Mouse (Mus musculus) gastrocnemius, postnatal 36 days (tissue): ENCODE measurements at regions not wholly inside any gene's neighbourhood (a gene's known extent, or its start where the extent isn't known, plus 50 kb on each side); places are given as distances from the start of the nearest gene placed in this dataset.
A peak's percentile ranks its signal among the peaks of the same experiment; 100 is the strongest.

Experiments used
- DNase-seq, 2 experiments: peaks; one replicate each; pipeline ENCODE4 v3.0.0; 2022
- intact Hi-C: fragments of 180-260 bp; cut with DNase I; formaldehyde crosslinking; loops from one replicate; pipeline ENCODE4 v1.15.1; 2025

- no peak for DNase-seq
Measured at GRCm38 (mm10) chr13:42498351-42498750, 182.1 kb upstream of the Phactr1 start.

DNA sequence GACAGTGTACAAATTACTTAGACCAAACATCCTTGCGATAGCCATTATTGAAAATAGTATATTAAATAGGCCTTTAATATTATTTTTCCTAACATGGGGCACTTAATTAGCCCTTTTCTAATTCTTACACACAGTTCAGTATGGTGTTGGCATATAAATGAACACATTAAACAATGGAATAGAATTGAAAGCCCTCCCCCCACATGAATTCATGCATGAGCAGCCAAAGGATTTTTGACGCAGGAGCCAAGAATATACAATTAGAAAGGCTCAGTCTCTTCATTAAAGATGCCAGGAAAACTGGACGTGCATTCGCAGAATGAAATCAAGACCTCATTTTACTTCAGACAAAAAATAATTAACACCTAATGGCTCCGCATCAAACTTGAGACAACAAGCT lies 172.9 kb upstream of the Phactr1 start:
- intact Hi-C loops = no loop called here
- DNase-seq = no peak

More at GRCm38 (mm10) chr13:42498351-42498750, 182.1 kb upstream of the Phactr1 start:
- intact Hi-C loops = no loop called here

DNA sequence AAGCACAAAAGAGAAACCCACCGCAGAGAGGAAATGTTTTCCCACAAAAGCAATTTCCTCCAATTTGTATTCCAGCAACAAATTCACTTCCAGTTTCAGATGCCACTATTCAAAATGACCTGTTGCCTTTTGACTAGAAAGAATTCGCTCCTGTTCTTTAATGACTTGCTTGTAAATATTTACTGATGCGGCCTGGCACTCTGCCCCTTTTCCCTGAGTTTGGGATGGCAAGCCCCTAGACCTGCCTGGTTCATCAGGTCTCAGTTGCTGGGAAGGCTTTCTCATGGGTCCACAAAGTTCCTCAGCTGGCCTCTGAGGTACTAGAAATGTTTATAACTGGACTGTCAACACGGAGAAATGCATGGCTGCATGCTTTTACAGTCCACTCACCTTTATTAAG lies 161.7 kb upstream of the Phactr1 start:
- DNase-seq = no peak
- intact Hi-C loops = no loop called here

DNA sequence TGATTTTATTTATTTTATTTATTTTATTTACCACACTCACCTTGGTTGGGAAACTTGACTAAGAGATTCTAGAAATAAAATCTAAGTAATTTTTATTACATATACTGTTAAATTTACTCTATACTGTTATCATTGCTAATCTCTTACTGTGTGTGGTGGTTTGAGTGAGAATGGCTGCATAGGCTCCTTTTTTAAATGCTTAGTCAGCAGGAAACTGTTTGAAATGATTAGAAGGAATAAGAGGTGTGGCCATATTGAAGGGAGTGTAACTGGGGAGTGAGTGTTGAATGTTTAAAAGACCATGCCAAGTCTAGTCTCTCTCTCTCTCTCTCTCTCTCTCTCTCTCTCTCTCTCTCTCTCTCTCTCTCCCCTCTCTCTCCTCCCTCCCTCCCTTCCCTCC lies 157.9 kb upstream of the Phactr1 start:
- no peak for DNase-seq
- intact Hi-C loops = no loop called here

- DNase-seq = no peak
- intact Hi-C loops = no loop called here
Measured at GRCm38 (mm10) chr13:42526163-42526562, 154.3 kb upstream of the Phactr1 start.

- peak; percentile 37 to 38 for DNase-seq
- intact Hi-C loops = no loop called here
Measured at GRCm38 (mm10) chr13:42526966-42527365, 153.5 kb upstream of the Phactr1 start.

DNA sequence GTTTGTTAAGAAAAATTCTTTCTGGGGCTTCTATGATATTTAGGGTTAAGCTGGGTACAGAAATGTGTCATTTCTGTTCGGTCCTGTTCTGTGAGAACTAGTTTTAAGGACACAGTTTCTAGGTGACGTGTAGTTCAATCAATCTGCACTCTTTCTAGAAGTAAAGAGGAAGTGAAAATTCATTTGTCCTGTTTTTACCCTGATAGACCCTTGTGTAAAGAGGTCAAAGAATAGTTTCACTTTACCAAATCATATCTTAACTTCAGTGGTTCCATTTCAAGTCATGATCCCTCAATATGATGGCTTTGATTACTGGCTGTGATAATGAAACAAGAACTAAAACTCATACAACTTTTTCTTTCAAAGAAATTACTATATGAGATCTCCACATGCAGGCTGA lies 152.3 kb upstream of the Phactr1 start:
- no peak for DNase-seq

GRCm38 (mm10) chr13:42536501-42537210 lies 143.8 kb upstream of the Phactr1 start:
- DNase-seq = peak in 1 of 2 experiments; percentile 10
- intact Hi-C loops = no loop called here

More for the DNA sequence above, 152.3 kb upstream of the Phactr1 start:
- intact Hi-C loops = no loop called here

DNA sequence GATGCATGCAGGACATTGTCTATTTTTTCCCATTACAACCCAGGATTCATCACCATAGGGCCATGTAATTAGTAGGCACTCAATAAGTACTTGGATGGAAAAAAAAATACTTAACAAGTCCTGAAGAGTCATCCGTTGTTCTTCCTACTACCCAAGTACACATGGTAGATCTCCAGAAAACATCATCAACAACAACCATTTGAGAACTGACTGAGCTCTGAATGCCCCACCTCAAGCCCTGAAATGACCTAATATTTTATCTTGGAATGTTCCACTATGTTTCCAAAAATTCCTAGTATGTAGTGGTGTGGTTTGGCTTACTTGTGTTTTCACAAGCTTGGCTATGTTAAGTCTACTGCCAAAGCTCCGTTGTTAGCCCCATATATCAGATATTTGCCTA lies 142.4 kb upstream of the Phactr1 start:
- no peak for DNase-seq
- intact Hi-C loops = no loop called here

DNA sequence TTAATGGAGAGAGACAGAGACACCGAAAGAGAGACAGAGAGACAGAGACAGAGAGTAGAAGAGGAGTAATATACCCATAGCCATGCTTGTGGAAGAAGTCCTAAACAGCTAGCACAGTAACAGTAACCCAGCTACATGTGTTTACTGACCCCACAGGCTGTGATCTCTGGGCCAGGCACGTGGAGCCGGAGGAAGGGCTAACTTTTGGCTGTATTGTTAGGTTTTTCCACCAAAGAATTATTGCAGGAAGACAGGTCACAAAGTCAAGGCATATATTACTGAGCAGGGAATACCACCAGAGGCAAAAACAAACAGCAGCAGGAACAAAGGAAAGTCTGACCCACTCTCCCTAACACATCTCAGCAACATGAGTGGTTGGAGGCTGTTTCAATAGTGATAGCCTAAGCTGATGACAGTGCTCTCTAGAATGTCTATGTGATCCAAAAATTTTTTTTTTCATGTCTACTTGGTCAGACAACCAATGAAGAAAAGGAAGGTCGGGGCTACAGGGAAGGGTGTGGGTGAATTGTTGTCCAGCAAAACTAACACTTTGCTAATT lies 135.8 kb upstream of the Phactr1 start:
- intact Hi-C loops = no loop called here
- no peak for DNase-seq

- DNase-seq = peak in 1 of 2 experiments; percentile 18
- intact Hi-C loops = no loop called here
Measured at GRCm38 (mm10) chr13:42546389-42546788, 134.0 kb upstream of the Phactr1 start.

DNA sequence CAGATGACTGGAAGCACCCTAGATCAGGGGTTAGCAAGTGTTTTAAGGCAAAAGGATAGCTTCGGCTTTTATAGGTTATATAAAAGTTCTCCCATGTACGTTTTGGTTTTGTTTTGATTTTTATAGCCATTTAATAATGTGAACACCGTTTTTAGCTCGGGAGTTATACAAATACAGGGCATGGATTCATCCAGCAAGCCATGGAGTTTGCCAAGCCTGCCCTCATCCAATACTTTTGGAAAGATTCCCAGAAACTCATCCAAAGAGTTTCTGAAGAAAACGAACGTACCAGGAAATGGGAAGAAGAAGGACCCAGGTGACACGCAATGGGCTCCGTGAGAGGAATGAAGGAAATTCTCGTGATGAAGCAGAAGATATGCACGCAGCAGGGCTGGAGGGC lies 133.6 kb upstream of the Phactr1 start:
- intact Hi-C loops = no loop called here
- DNase-seq = no peak

- intact Hi-C loops = no loop called here
- no peak for DNase-seq
Measured at GRCm38 (mm10) chr13:42549021-42549559, 131.3 kb upstream of the Phactr1 start.

DNA sequence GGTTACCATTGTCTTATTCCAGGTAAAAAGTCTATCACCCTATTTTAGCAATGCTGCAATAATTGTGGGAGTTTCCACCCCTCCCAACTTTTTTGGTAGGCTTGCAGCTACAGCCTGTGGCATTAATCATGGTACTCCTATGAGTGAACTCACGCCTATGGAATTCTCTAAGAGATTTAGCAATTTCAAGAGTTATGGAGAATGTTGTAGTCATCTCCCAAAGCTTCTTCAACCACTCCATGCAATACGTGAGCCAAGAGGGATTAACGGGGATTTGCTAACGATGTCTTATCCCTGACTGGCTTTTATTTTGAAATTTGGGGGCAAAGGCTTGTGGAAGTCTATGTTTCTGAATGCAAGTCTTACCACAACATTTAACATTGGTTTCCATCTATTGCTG lies 125.5 kb upstream of the Phactr1 start:
- intact Hi-C loops = no loop called here
- no peak for DNase-seq

DNA sequence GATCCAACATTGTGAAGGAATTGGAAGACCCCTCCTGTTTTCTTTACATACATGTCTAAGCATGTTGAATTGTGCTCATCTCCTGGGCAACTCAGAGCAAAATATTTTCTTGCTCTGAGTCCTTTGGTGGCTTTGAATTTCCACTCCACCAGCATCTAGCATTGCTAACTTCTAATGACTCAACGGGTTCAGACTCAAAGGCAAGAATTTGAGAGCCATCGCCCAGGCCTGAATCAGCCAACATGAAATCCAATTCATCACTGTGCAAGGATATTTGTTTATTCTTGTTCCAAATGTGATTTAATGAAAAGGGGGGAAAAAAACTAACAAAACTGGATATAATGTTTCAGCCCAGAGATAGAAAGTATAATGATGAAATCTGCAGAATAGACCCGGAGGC lies 121.9 kb upstream of the Phactr1 start:
- intact Hi-C loops = no loop called here

DNA sequence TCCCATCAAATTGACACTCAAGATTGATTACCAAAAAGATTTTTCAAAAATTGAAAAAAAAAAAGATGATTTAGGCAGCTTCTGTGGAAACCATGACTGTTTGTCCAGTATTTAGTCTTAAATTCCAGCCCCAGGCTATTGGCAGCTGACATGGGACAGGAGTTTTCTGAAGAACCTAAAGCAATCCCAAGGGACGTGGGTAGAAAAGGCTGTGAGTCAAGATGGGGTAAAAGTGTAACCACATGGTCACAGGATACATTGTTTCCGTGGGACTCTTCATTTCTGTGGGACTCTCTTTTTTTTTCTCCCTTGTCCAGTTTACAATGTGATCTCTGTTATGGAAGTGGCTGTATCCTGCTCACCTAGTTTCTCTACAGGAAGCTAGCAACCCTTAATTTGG lies 119.0 kb upstream of the Phactr1 start:
- intact Hi-C loops = no loop called here
- no peak for DNase-seq

More for the DNA sequence above, 121.9 kb upstream of the Phactr1 start:
- no peak for DNase-seq

GRCm38 (mm10) chr13:42565291-42566058 lies 114.9 kb upstream of the Phactr1 start:
- DNase-seq = no peak
- intact Hi-C loops = no loop called here

- DNase-seq = no peak
- intact Hi-C loops = no loop called here
Measured at GRCm38 (mm10) chr13:42570600-42571348, 109.6 kb upstream of the Phactr1 start.

DNA sequence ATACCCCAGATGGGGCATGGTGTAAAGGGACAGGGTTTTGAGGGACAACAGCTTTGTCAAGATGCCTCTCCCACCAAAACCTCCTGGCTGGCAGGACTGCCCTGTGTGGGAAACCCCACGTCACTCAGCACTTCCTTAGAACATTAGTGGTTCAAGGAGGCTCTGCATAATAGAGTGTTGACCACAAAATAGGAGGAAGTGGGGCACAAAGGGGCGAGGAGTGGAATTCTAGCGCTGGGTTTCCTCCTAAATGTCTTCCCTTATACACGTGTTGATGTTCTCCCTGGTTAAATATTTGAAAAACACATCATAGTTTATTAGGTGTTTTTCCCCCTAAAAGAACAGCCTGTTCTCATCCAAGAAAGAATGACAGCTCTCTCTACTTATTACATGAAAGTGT lies 106.2 kb upstream of the Phactr1 start:
- intact Hi-C loops = no loop called here
- no peak for DNase-seq

DNA sequence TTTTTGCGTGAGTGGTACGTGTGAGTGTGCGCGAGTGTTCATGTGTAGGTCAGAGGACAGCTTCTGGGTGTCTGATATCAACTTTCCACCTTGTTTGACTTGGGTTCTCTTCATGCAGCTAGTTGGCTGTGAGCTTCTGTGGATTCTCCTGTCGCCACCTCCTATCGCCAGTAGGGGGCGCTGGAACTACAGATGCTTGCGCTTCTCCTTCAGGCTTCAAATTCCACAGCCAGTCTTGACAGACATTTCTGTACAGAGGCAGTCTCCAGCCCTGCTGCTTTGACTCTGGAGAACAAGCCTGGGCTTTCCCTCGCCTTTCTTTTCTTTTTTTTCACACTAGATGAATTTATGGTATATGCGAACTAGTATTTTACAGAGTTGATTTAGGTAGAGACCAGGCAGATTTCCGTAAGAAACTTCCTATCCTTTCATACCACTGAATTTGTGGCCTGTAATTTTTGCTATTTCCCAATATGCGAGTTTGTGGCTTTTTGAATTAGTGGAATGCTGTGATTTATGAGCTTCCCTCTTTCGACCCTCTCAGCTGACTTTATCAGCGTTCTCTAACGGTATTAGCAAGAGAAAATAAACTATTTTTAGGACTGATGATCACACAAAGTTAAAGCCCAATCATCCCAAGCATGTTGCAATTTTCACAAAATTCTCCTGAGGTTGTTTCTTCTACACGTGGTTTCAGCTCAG lies 104.5 kb upstream of the Phactr1 start:
- intact Hi-C loops = no loop called here
- DNase-seq = peak; percentile 65 to 68
